Mouse (Mus musculus) liver, embryonic 15.5 days (tissue): ENCODE measurements around the gene Pigyl. TPM values are rescaled to one million over a fixed set of nuclear protein-coding genes. Genes with fewer than 3 reads are reported as not detected.
"Not testable (repeated sequence)": the region's sequence is repeated elsewhere in the genome, so short reads cannot be mapped to it uniquely, and the experiment has no call there.

ENCODE experiments used
- ATAC-seq: fragments of 200-750 bp; cut with Nextera tagmentation; 2 replicates; pipeline ENCODE4 v1.8.0; 2017; ENCODE audit warnings: moderate number of reproducible peaks, mild to moderate bottlenecking, moderate library complexity; ENCODE audit not compliant: insufficient read depth
- H3K27ac ChIP-seq: fragments of 300-500 bp; sonication (generic); replicated peaks from 2 replicates; pipeline ENCODE4 v1.5.1; 2015; ENCODE audit warnings: mild to moderate bottlenecking, inconsistent platforms
- H3K27me3 ChIP-seq: fragments of 300-500 bp; sonication (generic); 2 replicates; pipeline ENCODE4 v1.6.1; 2015; ENCODE audit warnings: mild to moderate bottlenecking, inconsistent platforms
- H3K36me3 ChIP-seq: fragments of 300-500 bp; sonication (generic); replicated peaks from 2 replicates; pipeline ENCODE4 v1.6.1; 2015; ENCODE audit warnings: moderate library complexity, mild to moderate bottlenecking, inconsistent platforms
- H3K4me1 ChIP-seq: fragments of 300-500 bp; sonication (generic); replicated peaks from 2 replicates; pipeline ENCODE4 v1.6.1; 2015; ENCODE audit warnings: inconsistent platforms
- H3K4me2 ChIP-seq: fragments of 300-500 bp; sonication (generic); 2 replicates; pipeline ENCODE4 v1.6.1; 2015; ENCODE audit warnings: moderate library complexity, mild to moderate bottlenecking, inconsistent platforms
- H3K4me3 ChIP-seq: fragments of 300-500 bp; sonication (generic); replicated peaks from 2 replicates; pipeline ENCODE4 v1.5.1; 2015; ENCODE audit warnings: mild to moderate bottlenecking, inconsistent platforms
- H3K9ac ChIP-seq: fragments of 300-500 bp; sonication (generic); 2 replicates; pipeline ENCODE4 v1.6.1; 2015; ENCODE audit warnings: moderate library complexity, mild to moderate bottlenecking, inconsistent platforms
- H3K9me3 ChIP-seq: fragments of 300-500 bp; sonication (generic); replicated peaks from 2 replicates; pipeline ENCODE4 v1.6.1; 2016; ENCODE audit warnings: inconsistent platforms
- WGBS: fragments of 180-500 bp; shearing (Covaris S2); methylation state at CpG from one replicate; pipeline ENCODE4 v1.1.7; 2015; ENCODE audit warnings: mixed read lengths; ENCODE audit not compliant: insufficient replicate concordance; 5-methylcytosine and 5-hydroxymethylcytosine counted together
- polyA plus RNA-seq: library from polyadenylated mRNA; unstranded; fragments of >200 nt; fragmentation: Nextera tagmentation; extraction: Ambion mirVana; gene quantifications from 2 replicates; pipeline ENCODE4 v1.2.1, GENCODE M21; 2015

Pigyl gene
- polyA plus RNA-seq, 1 experiment from 2014 or later, result 35.6 TPM

- Histone ChIP-seq H3K4me3 (no peak overlapping the region), H3K9me3 (no peaks in the 10 kb centered on the region), H3K4me1 (peaks cover 40% of the 10 kb centered on the region), H3K9ac (no peak overlapping the region), H3K4me2 (no peak overlapping the region), H3K27me3 (no peaks in the 10 kb centered on the region), H3K27ac (no peak overlapping the region), H3K36me3 (no peaks in the 10 kb centered on the region)
- 76% methylated on average over 5 of the region's 5 CpGs for WGBS
- no peak for ATAC-seq
Measured at GRCm38 (mm10) chr9:22139746-22140145, 16.9 kb upstream of the Pigyl start.

GRCm38 (mm10) chr9:22143108-22144037 is 13.3 kb upstream of the Pigyl start:
- Histone ChIP-seq H3K9me3 (no peaks in the 10 kb centered on the region), H3K9ac (no peak overlapping the region), H3K36me3 (no peaks in the 10 kb centered on the region), H3K27ac (no peak overlapping the region), H3K4me2 (no peak overlapping the region), H3K4me1 (peaks cover 3% of the 10 kb centered on the region), H3K4me3 (no peak overlapping the region), H3K27me3 (0 out of 2 replicates have a peak, but pooled peaks cover 3% of the 10 kb centered on the region)
- peak; percentile 40; the same call in 1 of the 2 replicates for ATAC-seq
- 43% methylated on average over 17 of the region's 17 CpGs for WGBS

GRCm38 (mm10) chr9:22144304-22144965 is 12.2 kb upstream of the Pigyl start:
- no peak for ATAC-seq
- H3K4me3 ChIP-seq, result no peak overlapping the region
- no peaks in the 10 kb centered on the region for H3K36me3 ChIP-seq
- WGBS, result 52% methylated on average over 8 of the region's 8 CpGs
- H3K4me1 ChIP-seq, result peaks cover 6% of the 10 kb centered on the region
- no peak overlapping the region for H3K4me2 ChIP-seq
- 0 out of 2 replicates have a peak, but pooled peaks cover 3% of the 10 kb centered on the region for H3K27me3 ChIP-seq
- H3K9ac ChIP-seq, result no peak overlapping the region
- H3K9me3 ChIP-seq, result no peaks in the 10 kb centered on the region
- no peak overlapping the region for H3K27ac ChIP-seq

- H3K4me3 ChIP-seq, result no peak overlapping the region
Measured at GRCm38 (mm10) chr9:22149426-22150248, 7.0 kb upstream of the Pigyl start.

GRCm38 (mm10) chr9:22150249-22150693 is 6.4 kb upstream of the Pigyl start:
- Histone ChIP-seq H3K27ac (peak overlapping the region; percentile 29; the same call in 1 of the 2 replicates), H3K4me1 (peaks cover 17% of the 10 kb centered on the region)
- H3K4me2 ChIP-seq, H3K4me3 ChIP-seq, H3K36me3 ChIP-seq, H3K27me3 ChIP-seq, H3K9ac ChIP-seq, H3K9me3 ChIP-seq: not testable (repeated sequence)
- 62% methylated on average over 7 of the region's 7 CpGs for WGBS
- peak; percentile 26; the same call in 1 of the 2 replicates for ATAC-seq

More at GRCm38 (mm10) chr9:22149426-22150248, 7.0 kb upstream of the Pigyl start:
- Histone ChIP-seq H3K4me2 (0 out of 2 replicates have a peak overlapping the region, but pooled peaks have one; percentile 6), H3K4me1 (peaks cover 15% of the 10 kb centered on the region), H3K27ac (peak overlapping the region; percentile 29; the same call in 1 of the 2 replicates), H3K9ac (no peak overlapping the region), H3K9me3 (no peaks in the 10 kb centered on the region), H3K27me3 (0 out of 2 replicates have a peak, but pooled peaks cover 3% of the 10 kb centered on the region), H3K36me3 (no peaks in the 10 kb centered on the region)
- peak; percentile 81 for ATAC-seq
- 52% methylated on average over 20 of the region's 20 CpGs for WGBS

- WGBS, result 57% methylated on average over 2 of the region's 2 CpGs
- Histone ChIP-seq H3K36me3 (no peaks in the 10 kb centered on the region), H3K27ac (no peak overlapping the region), H3K9me3 (no peaks in the 10 kb centered on the region), H3K9ac (no peak overlapping the region), H3K4me3 (no peak overlapping the region), H3K27me3 (0 out of 2 replicates have a peak, but pooled peaks cover under 1% of the 10 kb centered on the region), H3K4me1 (peaks cover 23% of the 10 kb centered on the region), H3K4me2 (no peak overlapping the region)
- ATAC-seq, result no peak
Measured at GRCm38 (mm10) chr9:22150946-22151345, 5.7 kb upstream of the Pigyl start.

GRCm38 (mm10) chr9:22153810-22154209 is 2.8 kb upstream of the Pigyl start:
- H3K9me3 ChIP-seq, result no peaks in the 10 kb centered on the region
- no peak for ATAC-seq
- H3K4me2 ChIP-seq, result no peak overlapping the region
- H3K36me3 ChIP-seq, result 0 out of 2 replicates have a peak, but pooled peaks cover 4% of the 10 kb centered on the region
- H3K4me1 ChIP-seq, result peaks cover 39% of the 10 kb centered on the region
- no peak overlapping the region for H3K9ac ChIP-seq
- H3K27ac ChIP-seq, result no peak overlapping the region
- H3K4me3 ChIP-seq, result no peak overlapping the region
- no peaks in the 10 kb centered on the region for H3K27me3 ChIP-seq
- WGBS, result 85% methylated on average over 3 of the region's 3 CpGs

- ATAC-seq, result no peak
- no peak overlapping the region for H3K27ac ChIP-seq
- 0 out of 2 replicates have a peak, but pooled peaks cover 4% of the 10 kb centered on the region for H3K36me3 ChIP-seq
- H3K9me3 ChIP-seq, result no peaks in the 10 kb centered on the region
- no peaks in the 10 kb centered on the region for H3K27me3 ChIP-seq
- H3K9ac ChIP-seq, result peak overlapping the region; percentile 7; the same call in 1 of the 2 replicates
- WGBS, result 9% methylated on average over 10 of the region's 10 CpGs
- peak overlapping the region; percentile 94 for H3K4me2 ChIP-seq
- H3K4me3 ChIP-seq, result peak overlapping the region; percentile 82
- peaks cover 24% of the 10 kb centered on the region for H3K4me1 ChIP-seq
Measured at GRCm38 (mm10) chr9:22155614-22156013, 1.0 kb upstream of the Pigyl start.

GRCm38 (mm10) chr9:22157516-22158265 is 1.0 kb downstream of the Pigyl start:
- Histone ChIP-seq H3K4me1 (peaks cover 24% of the 10 kb centered on the region), H3K27me3 (no peaks in the 10 kb centered on the region), H3K36me3 (0 out of 2 replicates have a peak, but pooled peaks cover 4% of the 10 kb centered on the region), H3K9me3 (no peaks in the 10 kb centered on the region), H3K4me3 (peak overlapping the region; percentile 82), H3K9ac (peak overlapping the region; percentile 88), H3K27ac (0 out of 2 replicates have a peak overlapping the region, but pooled peaks have one; percentile 14), H3K4me2 (peak overlapping the region; percentile 94)
- ATAC-seq, result no peak
- WGBS, result 66% methylated on average over 34 of the region's 34 CpGs

GRCm38 (mm10) chr9:22161299-22161698 is 4.7 kb downstream of the Pigyl start:
- no peak overlapping the region for H3K4me2 ChIP-seq
- 0 out of 2 replicates have a peak, but pooled peaks cover 4% of the 10 kb centered on the region for H3K36me3 ChIP-seq
- no peak overlapping the region for H3K9ac ChIP-seq
- H3K4me3 ChIP-seq, result no peak overlapping the region
- H3K4me1 ChIP-seq, result peaks cover 23% of the 10 kb centered on the region
- ATAC-seq, result no peak
- H3K9me3 ChIP-seq, result no peaks in the 10 kb centered on the region
- peaks cover 31% of the 10 kb centered on the region for H3K27me3 ChIP-seq
- WGBS, result 50% methylated on average over 6 of the region's 6 CpGs
- H3K27ac ChIP-seq, result no peak overlapping the region
